Mouse (Mus musculus): Measurements from ENCODE around the gene Sprn. TPM values are rescaled to one million over a fixed set of nuclear protein-coding genes. Genes with fewer than 3 reads are reported as not detected.

Sprn gene
- polyA plus RNA-seq, 1 experiment: 0.04 TPM

GRCm38 (mm10) chr7:140101498-140101897, 53.2 kb downstream of the Sprn start:
- peaks cover 3% of the 10 kb centered on the region; the same call in 1 of the 2 replicates for H3K4me1 ChIP-seq (ENCODE audit: control insufficient read depth, insufficient read depth, insufficient read length)
- 93% methylated on average over 10 of the region's 10 CpGs for WGBS
- no peaks in the 10 kb centered on the region for H3K27me3 ChIP-seq (ENCODE audit: control insufficient read depth, insufficient read depth, low read length)
- H3K4me3 ChIP-seq (ENCODE audit: extremely low read depth, insufficient read depth, insufficient read length): no peak overlapping the region
- DNase-seq (ENCODE audit: low read depth in 1 of 2, low spot score in 2 of 2): no peak
- TF ChIP-seq POLR2A (IDR thresholded peaks at IDR 0.05; ENCODE audit: low read depth, low read length) (no peak), CTCF (IDR thresholded peaks at IDR 0.05; ENCODE audit: extremely low read depth, insufficient read depth, insufficient read length, insufficient replicate concordance) (no peak)
- peaks cover 2% of the 10 kb centered on the region; the same call in 1 of the 2 replicates for H3K36me3 ChIP-seq (ENCODE audit: control insufficient read depth, insufficient read depth, low read length)
- H3K27ac ChIP-seq (ENCODE audit: insufficient read depth, low read length): no peak overlapping the region

Other genes with a start within 250 kb of the Sprn start
- gene Utf1, start 211.1 kb downstream of the Sprn start, polyA plus RNA-seq (2012; rRNA removed): 1.1 and 2.3 TPM in 2 replicates
- 0.14 and 0.22 TPM in 2 replicates for gene 6430531B16Rik, start 176.1 kb downstream of the Sprn start, polyA plus RNA-seq (2012; rRNA removed)
- gene Adam8, start 162.3 kb downstream of the Sprn start, polyA plus RNA-seq (2012; rRNA removed): 23.2 and 26.2 TPM in 2 replicates
- 43.3 and 95.2 TPM in 2 replicates for gene Zfp511, start 118.5 kb downstream of the Sprn start, polyA plus RNA-seq (2012; rRNA removed)
- 16.3 and 17.5 TPM in 2 replicates for gene Tubgcp2, start 118.2 kb downstream of the Sprn start, polyA plus RNA-seq (2012; rRNA removed)
- gene Msx3, start 105.8 kb downstream of the Sprn start, polyA plus RNA-seq (2012; rRNA removed): not detected in 2 replicates
- gene Caly, start 72.3 kb downstream of the Sprn start, polyA plus RNA-seq (2012; rRNA removed): not detected in 2 replicates
- gene Prap1, start 61.5 kb downstream of the Sprn start, polyA plus RNA-seq (2012; rRNA removed): not detected in 2 replicates
- gene Fuom, start 52.4 kb downstream of the Sprn start, polyA plus RNA-seq (2012; rRNA removed): 9.4 and 10.9 TPM in 2 replicates
- gene Paox, start 39.1 kb downstream of the Sprn start, polyA plus RNA-seq (2012; rRNA removed): 8.7 and 9.9 TPM in 2 replicates
- gene Echs1, start 38.4 kb downstream of the Sprn start, polyA plus RNA-seq (2012; rRNA removed): 24.5 and 29.5 TPM in 2 replicates
- 18.8 and 20.5 TPM in 2 replicates for gene Mtg1, start 17.3 kb downstream of the Sprn start, polyA plus RNA-seq (2012; rRNA removed)
- gene Olfr522, start 9.9 kb upstream of the Sprn start, polyA plus RNA-seq (2012; rRNA removed): not detected in 2 replicates
- gene Olfr523, start 18.3 kb upstream of the Sprn start, polyA plus RNA-seq (2012; rRNA removed): 0.12 TPM in 1 of 2 replicates, not detected in the other
- 0.01 and 0.07 TPM in 2 replicates for gene Olfr524, start 51.1 kb upstream of the Sprn start, polyA plus RNA-seq (2012; rRNA removed)
- 1.3 and 2.1 TPM in 2 replicates for gene Cd163l1, start 63.4 kb upstream of the Sprn start, polyA plus RNA-seq (2012; rRNA removed)
- 0.99 and 1.9 TPM in 2 replicates for gene 5830411N06Rik, start 92.4 kb upstream of the Sprn start, polyA plus RNA-seq (2012; rRNA removed)
- not detected in 2 replicates for gene Olfr525, start 166.0 kb upstream of the Sprn start, polyA plus RNA-seq (2012; rRNA removed)
- gene Olfr527, start 179.1 kb upstream of the Sprn start, polyA plus RNA-seq (2012; rRNA removed): not detected in 2 replicates
- gene Olfr60, start 206.8 kb upstream of the Sprn start, polyA plus RNA-seq (2012; rRNA removed): 0.27 and 0.40 TPM in 2 replicates
- 0.08 TPM in 1 of 2 replicates, not detected in the other for gene Olfr530, start 221.5 kb upstream of the Sprn start, polyA plus RNA-seq (2012; rRNA removed)
- not detected in 2 replicates for gene Olfr531, start 248.0 kb upstream of the Sprn start, polyA plus RNA-seq (2012; rRNA removed)

All from spleen, adult 2 months (tissue).